Mouse (Mus musculus) olfactory bulb, adult 2 months (tissue): ENCODE measurements at regions not wholly inside any gene's neighbourhood (a gene's known extent, or its start where the extent isn't known, plus 50 kb on each side); places are given as distances from the start of the nearest gene placed in this dataset.

Source experiments
- CTCF ChIP-seq: fragments of 200-500 bp; IDR thresholded peaks from 2 replicates; pipeline ENCODE4 v1.5.1; 2012; ENCODE audit warnings: low read depth, mild to moderate bottlenecking, low read length, moderate library complexity; ENCODE audit not compliant: insufficient read depth
- POLR2A ChIP-seq: fragments of 200-500 bp; IDR thresholded peaks from 2 replicates; pipeline ENCODE4 v1.6.1; 2012; ENCODE audit warnings: mild to moderate bottlenecking, low read depth, low read length, moderate library complexity; ENCODE audit not compliant: insufficient read depth

GRCm38 (mm10) chrX:166801017-166801416 is 215.5 kb upstream of the Egfl6 start:
- TF ChIP-seq CTCF (no peak), POLR2A (no peak)
